Mouse (Mus musculus) C2C12 (cell line): ENCODE measurements around the gene Clrn3.

ENCODE experiments used
- CTCF ChIP-seq: IDR thresholded peaks from one replicate; pipeline ENCODE4 v1.5.1; 2011; ENCODE audit not compliant: control insufficient read depth, insufficient read depth, insufficient read length
- FOSL1 ChIP-seq: IDR thresholded peaks from one replicate; pipeline ENCODE4 v1.8.0; 2011; ENCODE audit warnings: mild to moderate bottlenecking, low read length; ENCODE audit not compliant: poor library complexity, insufficient read depth, severe bottlenecking
- MAX ChIP-seq: IDR thresholded peaks from one replicate; pipeline ENCODE4 v1.6.1; 2011; ENCODE audit warnings: mild to moderate bottlenecking, control low read depth
- MYOD1 ChIP-seq: IDR thresholded peaks from one replicate; pipeline ENCODE4 v1.6.1; 2011; ENCODE audit warnings: low read depth; ENCODE audit not compliant: control insufficient read depth, insufficient read length
- MYOG ChIP-seq: IDR thresholded peaks from one replicate; pipeline ENCODE4 v1.6.1; 2011; ENCODE audit not compliant: control insufficient read depth, insufficient read length; ENCODE audit errors: extremely low read depth
- USF1 ChIP-seq: IDR thresholded peaks from one replicate; pipeline ENCODE4 v1.6.1; 2011; ENCODE audit warnings: low read depth, mild to moderate bottlenecking, control low read depth, moderate library complexity

- TF ChIP-seq CTCF = no peak
- no peak for TF ChIP-seq MAX
- TF ChIP-seq USF1 = no peak
- no peak for TF ChIP-seq FOSL1
- no peak for TF ChIP-seq MYOG
- no peak for TF ChIP-seq MYOD1
Measured at GRCm38 (mm10) chr7:135529068-135529467, 614 bp upstream of the Clrn3 start.
